Mouse (Mus musculus): ENCODE measurements around the gene Abcc3.
"Not testable (repeated sequence)": the region's sequence is repeated elsewhere in the genome, so short reads cannot be mapped to it uniquely, and the experiment has no call there.

Gene Abcc3

DNA sequence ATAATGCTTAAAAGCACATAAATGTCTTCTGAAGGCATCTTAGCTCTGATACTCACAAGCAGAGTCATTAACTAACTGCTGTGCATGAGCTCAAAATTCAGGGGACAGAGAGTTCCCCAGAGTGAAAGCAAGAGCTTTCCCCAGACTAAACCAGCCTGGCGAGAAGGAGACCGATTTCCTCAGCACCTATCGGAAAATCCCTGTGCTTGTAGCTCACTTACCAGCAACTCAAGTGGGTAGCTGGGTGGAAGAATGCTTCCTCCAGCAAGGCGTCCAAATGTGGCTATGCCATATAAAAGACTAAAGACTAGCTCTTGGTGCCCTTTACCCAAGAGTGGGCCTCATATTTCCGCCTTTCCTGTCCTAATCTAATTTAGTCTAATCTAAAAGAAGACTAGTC lies 9.9 kb upstream of the Abcc3 start:
- no peak for DNase-seq (ENCODE audit: low spot score in 2 of 2)

DNA sequence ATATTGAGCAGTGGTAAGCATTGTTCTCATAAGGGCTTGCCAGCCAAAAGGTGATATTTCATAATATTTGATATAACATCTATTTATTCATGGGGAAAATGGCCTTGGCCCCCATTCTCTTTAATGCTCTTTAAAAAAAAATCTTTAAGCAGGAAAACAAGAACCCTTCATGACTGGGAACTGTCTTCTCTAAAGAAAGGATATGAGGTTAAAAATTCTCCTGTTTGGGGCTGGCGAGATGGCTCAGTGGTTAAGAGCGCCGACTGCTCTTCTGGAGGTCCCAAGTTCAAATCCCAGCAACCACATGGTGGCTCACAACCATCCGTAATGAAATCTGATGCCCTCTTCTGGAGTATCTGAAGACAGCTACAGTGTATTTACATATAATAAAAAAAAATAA lies 9.2 kb upstream of the Abcc3 start:
- DNase-seq (ENCODE audit: low spot score in 2 of 2), result not testable (repeated sequence)

DNA sequence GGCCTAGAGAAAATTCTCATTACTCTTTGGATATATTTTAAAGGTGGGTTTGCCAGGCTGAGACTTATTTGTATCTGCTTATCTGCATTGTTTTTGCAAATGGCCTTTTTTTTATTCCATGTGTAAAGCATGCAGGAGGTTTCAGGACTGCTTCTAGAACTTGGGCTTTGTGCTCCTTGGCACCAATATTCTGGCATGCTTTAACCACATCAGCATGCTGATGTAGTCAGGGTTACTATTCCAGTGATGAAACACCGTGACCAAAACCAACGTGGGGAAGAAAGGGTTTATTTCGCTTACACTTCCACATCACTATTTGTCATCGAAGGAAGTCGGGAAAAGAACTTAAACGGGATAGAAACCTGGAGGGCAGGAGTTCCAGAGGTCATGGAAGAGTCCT lies 8.2 kb upstream of the Abcc3 start:
- no peak for DNase-seq (ENCODE audit: low spot score in 2 of 2)

DNA sequence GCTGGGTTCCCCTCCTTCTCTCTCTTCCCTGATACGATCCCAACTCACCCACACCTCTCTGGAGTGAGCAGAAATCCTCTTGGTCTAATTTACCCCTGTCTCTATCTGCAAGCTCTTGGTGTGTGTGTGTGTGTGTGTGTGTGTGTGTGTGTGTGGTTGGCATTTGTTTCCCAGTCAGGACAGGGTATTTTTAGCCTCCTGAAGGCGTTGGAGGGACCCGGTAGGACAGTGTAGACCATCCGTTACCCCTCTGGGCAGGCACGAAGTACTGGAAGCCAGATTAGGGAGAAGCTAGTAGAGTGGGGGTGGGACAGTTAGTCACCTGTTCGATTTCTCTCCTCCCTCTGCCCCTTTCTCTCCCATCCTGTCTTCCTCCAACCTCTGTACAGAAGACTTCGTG lies 1.3 kb upstream of the Abcc3 start:
- no peak for DNase-seq (ENCODE audit: low spot score in 2 of 2)

DNA sequence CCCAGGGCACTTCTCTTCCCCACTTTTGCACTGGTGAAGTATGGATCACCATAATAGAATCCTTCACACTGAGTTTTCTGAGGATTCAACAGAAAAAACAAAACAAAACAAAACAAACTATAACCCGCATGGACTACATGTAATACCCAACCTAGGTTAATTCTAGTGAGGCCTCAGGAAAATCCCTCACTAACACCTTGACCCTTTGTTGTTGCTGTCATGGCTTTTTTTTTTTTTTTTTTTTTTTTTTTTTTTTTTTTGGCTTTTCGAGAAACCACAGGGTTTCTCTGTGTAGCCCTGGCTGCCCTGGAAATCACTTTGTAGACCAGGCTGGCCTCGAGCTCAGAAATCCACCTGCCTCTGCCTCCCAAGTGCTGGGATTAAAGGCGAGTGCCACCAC lies 693 bp upstream of the Abcc3 start:
- DNase-seq (ENCODE audit: low spot score in 2 of 2), result not testable (repeated sequence)

DNA sequence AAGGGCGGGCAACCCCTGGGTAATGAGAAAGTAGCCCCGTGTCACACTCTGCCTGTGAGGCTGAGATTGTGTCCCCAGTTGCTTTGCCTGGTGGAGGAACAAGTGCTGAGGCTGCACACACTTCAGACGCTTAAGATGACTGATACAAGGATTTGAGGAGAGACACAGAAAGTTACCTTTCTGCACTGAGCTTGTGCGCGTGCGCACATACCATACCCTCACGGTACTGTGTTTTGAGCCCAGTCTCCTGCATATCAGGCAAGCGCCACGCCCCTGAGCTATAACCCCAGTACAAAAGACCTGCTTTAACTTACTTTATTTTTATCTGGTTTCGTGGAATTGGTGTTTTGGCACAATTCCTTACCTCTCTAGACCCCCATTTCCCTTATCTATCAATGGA lies 1.1 kb downstream of the Abcc3 start:
- DNase-seq (ENCODE audit: low spot score in 2 of 2), result no peak

DNA sequence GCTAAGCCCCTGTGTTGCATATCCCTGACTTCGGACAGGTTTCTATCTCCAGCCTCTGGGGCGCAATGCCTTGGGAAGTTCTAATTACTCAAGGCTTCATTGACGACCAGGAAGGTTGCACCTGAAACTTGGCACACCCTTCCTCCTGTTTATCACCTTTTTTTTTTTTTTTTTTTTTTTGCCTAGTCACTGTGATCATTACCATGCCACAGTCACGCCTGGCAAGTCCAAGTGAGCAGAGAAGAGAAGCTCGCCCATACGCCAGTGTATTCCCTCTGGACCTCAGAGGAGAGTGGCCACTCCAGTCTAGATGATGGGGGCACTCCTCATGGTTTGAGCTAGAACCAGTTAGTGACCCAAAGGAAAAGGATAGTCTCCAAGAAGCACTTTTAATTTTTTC lies 2.0 kb downstream of the Abcc3 start:
- no peak for DNase-seq (ENCODE audit: low spot score in 2 of 2)

DNA sequence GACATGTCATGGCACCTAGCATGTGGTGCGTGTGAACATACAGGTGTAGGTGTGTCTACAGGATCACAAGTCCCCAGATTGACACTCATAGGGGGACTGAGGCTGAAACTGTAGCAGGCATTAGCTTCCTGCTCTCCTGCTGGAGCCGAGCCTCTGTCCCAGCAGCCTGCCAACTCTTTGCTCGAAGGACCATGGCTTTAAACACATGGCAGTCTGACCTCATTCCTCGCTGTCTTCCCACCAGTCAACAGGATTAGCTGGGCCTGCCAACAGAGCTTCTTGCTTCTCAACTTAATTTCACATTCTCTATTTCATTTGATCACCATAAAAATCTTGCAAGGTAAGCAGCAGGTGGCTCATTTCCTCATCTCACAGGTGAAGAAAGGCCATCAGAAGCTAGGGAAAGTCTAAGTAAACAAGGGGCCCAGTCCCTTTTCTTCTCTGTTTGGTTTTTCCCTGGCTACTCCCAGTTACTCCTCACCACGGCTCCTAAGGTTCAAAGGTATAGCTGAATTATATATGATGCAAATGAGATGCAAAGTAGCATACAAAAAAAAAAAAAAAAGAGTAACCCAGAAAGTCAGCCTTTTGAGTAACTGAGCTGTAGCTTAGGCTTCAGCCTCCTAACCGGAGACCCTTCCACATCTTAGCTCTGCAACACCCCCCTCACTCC lies 2.9 kb downstream of the Abcc3 start:
- DNase-seq (ENCODE audit: low spot score in 2 of 2), result no peak

DNA sequence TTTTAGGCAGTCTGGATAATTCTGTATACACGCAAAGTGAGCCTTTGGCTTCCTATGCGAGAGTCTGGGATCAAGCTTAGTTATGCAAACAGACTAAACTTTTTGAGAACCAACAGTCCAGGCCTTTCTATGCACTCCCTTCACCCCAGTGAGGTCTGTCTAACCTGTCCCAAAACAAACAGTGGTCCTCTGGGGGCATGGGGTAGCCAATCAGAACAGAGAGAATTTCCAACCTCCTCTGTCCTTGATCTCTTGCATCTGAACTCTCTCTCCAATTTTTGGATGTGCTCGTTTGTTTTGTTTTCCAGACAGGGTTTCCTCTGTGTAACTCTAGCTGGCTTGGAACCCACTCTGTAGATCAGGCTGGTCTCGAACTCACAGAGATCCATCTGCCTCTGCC lies 3.8 kb downstream of the Abcc3 start:
- no peak for DNase-seq (ENCODE audit: low spot score in 2 of 2)

DNA sequence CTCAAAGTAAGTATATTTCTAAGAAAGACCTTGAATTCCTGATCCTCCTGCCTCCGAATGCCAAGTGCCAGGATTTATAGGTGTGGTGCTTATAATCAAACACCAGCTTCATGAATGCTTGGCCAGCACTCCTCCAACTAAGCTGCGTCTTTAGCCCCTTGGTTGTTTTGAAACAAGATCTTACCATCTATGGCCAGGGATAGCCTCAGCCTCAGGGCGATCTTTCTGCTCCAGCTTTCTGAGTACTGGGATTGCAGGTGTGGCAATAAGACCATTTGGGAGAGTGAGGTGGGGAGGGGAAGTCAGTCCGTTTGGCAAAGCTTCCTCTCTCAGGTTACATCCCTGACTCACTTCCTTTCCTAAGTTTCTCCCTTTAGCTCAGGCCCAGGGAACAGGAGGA lies 5.0 kb downstream of the Abcc3 start:
- DNase-seq (ENCODE audit: low spot score in 2 of 2), result no peak

DNA sequence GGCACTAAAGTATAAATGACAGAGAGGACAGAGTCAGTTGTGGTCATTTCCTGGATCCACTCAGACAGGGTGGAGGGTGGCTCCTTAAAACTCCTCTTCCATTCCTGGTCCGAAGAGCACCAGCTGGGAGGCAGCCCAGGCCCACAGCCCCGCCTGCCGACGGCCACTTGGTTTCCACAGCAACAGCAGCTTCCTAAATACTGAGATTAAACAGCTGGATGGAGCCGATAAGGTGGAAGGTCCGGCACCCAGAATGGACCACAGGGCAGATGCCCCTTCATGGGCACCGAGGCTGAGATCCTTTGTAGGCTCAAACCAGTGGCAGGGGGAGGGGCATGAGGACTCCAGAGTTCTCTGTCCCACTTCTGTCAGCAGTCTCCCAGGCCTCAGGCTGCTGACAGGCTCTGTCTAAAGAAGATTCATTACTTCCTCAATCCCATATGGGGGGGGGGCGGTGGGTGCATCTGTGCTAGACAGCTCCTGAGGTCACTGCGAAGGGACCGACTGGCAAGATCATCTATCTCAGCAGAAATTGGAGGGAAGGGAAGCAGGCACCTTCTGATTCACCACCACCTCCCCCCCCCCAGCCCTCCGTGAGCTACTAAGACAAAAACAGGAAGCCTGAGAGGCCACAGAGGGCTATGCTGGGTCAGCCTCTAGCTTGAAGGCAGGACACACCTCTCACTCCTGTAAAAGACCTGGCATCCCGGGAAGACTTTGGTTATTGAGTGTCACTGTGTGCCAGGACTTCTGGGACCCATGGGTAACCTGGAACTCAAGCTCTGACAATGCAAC lies 6.6 kb downstream of the Abcc3 start:
- peak; percentile 50 to 56 for DNase-seq (ENCODE audit: low spot score in 2 of 2)

DNA sequence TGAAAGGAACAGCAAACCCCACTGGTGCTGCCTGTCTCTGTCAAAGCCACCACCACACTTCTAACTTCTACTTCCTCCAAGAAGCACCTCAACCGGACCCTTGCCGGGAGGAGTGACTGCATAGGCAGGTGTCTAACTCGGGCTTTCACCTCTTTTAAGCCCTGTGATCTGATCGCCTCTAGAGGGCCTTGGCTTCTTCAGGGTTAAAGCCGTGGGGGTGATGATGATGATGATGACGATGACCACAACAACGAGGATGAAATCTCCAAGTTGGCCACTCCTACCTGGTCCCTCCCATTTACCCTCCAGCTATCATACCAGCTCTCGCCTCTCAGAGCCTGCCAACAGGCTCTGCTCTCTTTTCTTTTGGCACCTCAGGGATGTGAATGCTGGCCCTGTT lies 13.1 kb downstream of the Abcc3 start:
- DNase-seq (ENCODE audit: low spot score in 2 of 2), result no peak

DNA sequence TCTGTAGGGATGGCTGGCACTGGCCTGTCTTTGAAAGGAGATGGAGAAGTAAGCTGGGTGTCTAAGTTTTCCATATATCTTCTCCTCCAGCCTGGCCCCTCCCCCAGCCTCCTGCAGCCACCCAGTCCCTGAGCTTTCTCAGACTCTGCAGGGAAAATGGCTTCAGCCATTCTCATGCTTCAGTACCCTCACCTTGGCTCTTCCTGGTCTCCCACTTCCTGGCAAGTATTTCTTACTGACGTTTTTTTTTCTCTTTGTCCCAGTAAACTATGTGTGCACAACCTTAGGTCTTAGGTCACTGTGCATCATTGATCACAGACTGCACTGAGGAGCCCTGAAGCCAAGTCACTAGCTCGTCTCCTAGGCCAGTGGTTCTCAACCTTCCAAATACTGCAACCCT lies 13.7 kb downstream of the Abcc3 start:
- no peak for DNase-seq (ENCODE audit: low spot score in 2 of 2)

DNA sequence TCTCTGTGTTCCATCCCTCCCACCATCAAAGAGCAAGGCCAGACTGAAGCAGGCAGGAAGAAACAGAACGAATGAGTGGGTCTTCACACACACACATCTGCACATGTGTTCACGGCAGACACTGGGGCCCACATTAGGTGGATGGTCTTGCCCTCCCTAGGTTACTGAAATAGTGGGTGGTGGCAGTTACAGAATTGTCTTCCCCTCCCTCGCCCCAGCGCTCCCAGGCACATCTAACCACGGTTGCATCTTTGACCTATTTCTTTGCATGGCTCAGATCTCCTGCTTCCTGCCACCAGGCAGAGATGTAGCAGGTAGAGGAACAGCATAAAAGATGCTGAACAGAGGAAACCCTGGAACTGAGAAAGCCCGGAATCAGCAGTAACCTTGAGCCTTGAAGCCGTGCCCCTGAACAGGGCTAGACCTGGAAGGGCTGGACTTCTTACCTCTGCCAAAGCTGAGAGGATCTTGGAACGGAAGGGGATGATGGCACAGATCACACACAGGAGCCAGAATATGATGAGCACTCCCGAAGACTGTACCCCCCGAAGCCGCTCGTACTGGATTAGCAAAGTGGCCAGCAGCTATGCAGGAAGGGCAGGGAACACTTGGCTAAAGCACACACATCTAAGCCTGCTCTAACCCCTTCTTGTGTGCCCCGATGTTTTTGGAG lies 18.4 kb downstream of the Abcc3 start:
- no peak for DNase-seq (ENCODE audit: low spot score in 2 of 2)

DNA sequence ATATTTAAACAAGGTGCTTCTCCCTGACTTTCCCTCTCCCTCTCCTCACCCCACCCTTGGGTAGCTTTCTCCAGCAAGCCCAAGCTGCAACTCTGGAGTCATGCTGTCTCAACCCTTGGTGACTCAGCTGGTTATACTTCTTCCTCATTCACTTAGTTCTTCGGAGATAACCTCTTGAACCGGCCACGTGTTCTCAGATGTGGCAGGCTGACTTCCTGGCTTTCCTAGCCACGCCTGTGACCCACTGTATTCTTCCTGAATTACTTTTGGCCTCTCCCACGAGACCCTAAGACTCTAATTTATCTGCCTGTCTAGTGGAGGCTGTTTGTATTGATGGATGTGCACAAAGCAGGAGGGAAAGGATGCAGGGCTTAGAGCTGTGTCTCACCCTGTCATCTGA lies 22.0 kb downstream of the Abcc3 start:
- peak in 1 of 2 experiments; percentile 13 for DNase-seq (ENCODE audit: low spot score in 2 of 2)

DNA sequence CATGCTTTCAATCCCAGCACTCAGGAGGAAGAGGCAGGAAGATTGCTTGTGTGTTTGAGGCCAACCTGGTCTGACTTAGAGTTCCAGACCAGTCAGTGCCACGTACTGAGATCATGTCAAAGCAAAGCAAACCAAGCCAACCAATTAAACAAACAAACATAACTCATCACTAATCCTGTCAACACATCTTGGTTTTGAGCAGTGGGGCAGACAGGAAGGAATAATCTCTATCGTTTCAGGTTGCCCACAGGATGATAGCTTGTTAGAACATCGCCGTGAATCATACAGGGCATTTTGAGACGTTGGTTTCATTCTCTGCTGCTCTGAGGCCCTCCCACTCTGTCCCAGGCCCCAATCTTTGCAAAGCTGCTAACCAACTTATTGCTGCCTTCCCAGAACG lies 22.8 kb downstream of the Abcc3 start:
- DNase-seq (ENCODE audit: low spot score in 2 of 2), result no peak

DNA sequence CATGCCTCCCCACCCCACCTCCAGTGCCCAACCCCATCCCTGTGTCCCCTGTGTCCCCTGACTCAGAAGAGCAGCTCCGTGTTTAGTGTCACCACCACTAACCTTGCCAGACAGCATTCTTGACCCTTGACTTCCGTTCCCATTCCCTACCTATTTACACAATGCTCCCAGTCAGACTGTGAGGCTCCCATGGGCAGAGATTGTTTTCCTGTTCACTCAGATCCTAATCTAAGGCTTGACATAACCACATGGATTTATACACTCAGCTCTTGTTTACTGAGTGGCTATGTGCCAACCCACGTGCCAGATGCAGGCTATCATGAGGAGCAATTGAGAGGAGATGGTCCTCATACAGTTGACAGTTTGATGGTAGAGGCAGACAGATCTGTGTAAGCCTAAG lies 27.5 kb downstream of the Abcc3 start:
- no peak for DNase-seq (ENCODE audit: low spot score in 2 of 2)

DNA sequence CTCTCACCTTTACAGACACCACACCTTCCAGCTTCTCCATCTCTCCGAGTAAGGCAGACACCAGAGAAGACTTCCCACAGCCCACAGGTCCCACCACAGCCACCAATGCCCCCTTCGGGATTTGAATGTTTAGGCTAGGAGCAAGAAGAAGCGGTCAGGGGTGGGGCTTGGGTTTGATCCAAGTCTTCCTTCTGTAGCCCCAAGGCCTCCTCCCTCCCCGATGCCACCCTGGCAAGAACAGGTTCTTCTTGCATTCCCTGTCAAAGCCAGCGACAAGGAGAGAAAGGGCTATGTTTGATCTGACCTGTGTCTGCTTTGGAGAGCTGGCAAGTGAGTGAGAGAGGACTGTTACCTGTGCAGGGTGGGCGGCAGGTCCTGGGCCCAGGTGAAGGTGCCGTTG lies 29.1 kb downstream of the Abcc3 start:
- DNase-seq (ENCODE audit: low spot score in 2 of 2), result no peak

DNA sequence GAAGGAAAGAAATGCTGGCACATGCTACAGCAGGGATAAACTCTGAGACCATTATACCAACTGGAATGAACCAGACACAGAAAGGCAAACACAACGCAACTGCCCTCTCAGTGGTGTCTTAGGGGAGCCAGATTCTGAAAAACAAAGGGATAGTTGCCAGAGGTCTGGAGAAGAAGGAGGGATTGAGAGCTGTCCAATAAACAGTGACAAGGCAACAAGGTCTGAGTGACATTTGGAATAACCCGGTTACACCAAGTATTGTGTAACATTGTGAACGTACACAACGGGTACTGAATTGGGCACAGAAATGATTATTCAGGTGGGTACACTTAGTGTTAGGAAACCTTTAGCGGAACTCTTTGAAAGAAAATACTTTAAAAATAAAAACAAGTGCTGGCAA lies 30.7 kb downstream of the Abcc3 start:
- DNase-seq (ENCODE audit: low spot score in 2 of 2), result no peak

DNA sequence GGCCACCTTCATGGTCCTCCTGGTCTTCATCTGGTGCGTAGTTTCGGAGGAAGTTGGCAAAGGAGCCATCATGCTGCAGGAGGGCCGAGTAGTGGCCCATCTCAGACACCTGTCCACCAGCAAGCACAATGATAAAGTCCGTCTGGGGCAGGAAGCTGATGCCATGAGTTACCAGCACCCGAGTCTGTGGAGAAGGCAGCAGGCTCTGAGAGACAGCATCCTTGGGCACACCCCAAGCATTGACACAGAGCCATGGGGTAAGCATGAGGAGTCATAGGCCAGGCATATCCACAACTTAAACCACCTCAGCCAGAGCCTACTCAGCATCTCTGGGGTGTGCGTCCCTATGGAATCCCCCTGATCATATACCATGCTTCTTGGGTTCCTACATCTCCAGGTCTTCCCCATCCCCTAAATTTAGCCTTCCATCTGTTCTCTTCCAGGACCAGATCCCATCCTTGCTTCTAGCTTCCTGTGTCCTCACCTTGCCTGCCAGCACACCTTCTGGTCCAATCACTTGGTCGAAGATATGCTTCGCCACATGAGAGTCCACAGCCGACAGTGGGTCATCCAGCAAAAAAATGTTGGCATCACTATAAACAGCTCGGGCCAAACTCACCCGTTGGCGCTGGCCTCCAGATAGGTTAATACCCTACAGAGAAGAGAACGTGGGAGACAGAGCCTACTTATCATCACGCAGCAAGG lies 31.5 kb downstream of the Abcc3 start:
- no peak for DNase-seq (ENCODE audit: low spot score in 2 of 2)

DNA sequence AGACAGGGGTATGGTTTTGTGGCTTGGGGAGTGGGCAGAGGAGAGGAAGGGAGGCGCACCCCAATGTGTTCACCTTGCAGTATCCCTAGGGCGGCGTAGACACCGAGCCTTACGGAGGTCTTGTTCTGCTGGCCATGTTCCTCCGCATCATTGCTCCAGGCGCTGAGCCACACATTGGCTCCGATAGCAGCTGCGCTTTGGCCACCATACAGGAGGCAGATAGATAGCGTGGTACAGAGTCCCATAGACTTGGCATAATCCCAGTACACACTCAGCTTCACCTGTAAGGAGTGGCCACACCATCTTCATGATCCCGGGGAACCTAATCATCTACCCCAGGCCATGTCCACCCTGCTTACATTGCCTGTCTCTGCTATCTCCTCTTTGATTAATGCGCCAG lies 33.6 kb downstream of the Abcc3 start:
- DNase-seq (ENCODE audit: low spot score in 2 of 2), result no peak

DNA sequence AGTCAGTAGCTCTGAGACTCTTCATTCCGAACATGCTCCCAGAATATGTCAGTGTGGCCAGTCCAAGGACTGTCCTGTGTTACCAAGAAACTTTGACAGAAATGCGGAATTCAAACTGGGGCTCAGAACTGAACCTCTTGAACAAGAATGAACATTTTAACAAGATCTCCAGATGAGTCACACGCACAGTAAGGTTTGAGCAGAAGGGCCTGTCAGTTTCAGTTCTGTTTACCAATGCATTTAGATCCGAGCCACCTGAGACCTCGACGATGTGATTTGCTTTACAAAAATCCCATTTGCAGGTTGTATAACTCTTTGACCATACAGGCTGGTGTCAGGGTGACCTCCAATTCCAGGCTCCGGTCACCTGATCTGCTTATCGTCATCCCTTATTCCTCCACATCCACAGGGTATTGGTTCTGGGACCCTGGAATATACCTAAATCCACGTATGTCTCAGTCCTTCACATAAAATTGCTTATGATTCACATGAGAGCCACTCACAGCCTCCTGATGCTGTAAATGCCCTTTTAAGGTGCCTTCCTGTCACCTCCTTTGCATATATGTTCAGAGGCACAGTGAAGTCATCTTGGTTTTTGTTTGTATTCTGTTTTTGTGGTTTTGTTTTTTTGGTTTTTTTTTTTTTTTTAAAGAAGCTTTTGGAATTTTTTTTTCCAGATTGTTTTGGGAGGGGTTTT lies 37.1 kb downstream of the Abcc3 start:
- no peak for DNase-seq (ENCODE audit: low spot score in 2 of 2)

All from spleen, postnatal 36 days (tissue).